Mouse (Mus musculus) embryonic stem cell, embryonic (primary cell): Measurements from ENCODE around the gene Kptn.

ENCODE experiments used
- CTCF ChIA-PET, 4 experiments: fragments of 300-600 bp in 2 of 4; fragments of 350-600 bp in 2 of 4; sonication (Branson Sonifier 250); formaldehyde crosslinking; loops; one replicate each; lab custom pipeline; 2022; ENCODE audit warnings: inconsistent platforms in 2 of 4; lab: Charles Lee
- POLR2A ChIA-PET, 4 experiments: fragments of 300-600 bp in 2 of 4; fragments of 350-600 bp in 2 of 4; sonication (Branson Sonifier 250); formaldehyde crosslinking; loops; one replicate each; lab custom pipeline; 2022; ENCODE audit warnings: antibody characterized with exemption in 4 of 4, inconsistent platforms in 1 of 4; lab: Charles Lee

Gene Kptn

DNA sequence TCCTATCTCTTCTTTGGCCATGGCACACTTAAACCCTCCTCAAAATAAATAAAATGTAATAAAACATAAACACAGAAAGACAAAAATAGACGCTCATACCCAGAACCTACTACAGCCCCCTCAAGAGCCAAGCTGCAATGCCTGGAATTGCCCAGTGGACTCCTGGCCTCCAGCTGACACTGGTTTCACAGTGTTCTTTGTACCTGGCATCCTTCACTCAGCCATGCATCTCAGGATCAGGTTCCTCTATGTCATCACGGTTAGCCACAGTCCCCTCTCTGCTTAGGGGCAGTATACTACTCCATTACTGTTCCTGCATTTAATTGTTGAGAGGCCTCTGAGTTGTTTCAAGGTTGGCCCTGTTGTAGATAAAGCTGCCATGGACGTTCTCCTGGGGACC is 13.2 kb downstream of the Kptn start:
- ChIA-PET POLR2A (interaction anchor here in 2 of 4 experiments (1.1 to 4.2 kb wide), 3 partner anchors 13 to 232 kb away, joined by 3 to 61 read pairs (median 4); partner anchors contain the start of gene Kptn (in 2 of the 2)), CTCF (interaction anchor here in 2 of 4 experiments (0.9 to 1.5 kb wide), 2 partner anchors 81 to 159 kb away, joined by 3 read pairs; no protein-coding TSS in a partner anchor)

DNA sequence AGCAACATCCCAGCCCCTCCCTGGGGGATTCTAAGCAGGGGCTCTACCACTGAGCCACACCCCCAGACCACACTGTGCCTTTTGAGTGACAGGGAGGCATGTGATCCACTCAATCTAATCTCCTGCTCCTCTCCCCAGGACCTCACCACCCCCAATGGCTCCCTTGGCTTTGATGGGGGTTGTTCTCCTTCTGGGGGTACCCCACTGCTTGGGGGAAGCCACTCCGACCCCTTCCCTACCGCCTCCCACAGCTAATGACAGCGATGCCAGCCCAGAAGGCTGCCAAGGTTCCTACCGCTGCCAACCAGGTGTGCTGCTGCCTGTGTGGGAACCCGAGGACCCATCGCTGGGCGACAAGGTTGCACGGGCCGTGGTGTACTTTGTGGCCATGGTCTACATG is 14.0 kb downstream of the Kptn start:
- POLR2A ChIA-PET = no interaction called here
- CTCF ChIA-PET = no interaction called here

DNA sequence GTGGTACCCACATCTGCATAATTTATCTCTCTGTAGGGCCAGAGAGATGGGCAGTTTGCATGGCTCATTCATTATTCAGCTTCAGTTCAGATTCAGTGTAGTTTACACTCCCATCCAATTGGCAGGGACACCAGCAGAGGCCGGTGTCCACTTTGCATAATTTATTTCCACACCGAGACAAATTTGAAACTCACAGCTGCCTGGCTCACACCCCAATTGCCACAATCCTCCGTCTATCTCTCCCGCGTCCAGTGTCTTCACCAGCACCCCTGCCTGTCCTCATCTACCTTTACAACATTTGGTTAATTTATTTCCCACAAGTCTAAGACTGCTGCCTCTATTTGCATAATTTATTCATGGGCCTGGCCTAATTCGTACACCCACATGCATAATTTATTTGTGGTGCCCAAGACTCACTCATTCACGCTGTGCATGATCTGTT is 15.3 kb downstream of the Kptn start:
- ChIA-PET CTCF (interaction anchor here in 1 of 4 experiments (0.6 kb wide), 1 partner anchor 36 kb away, joined by 6 read pairs; the partner anchor contains the start of gene Napa), POLR2A (interaction anchor here in 1 of 4 experiments (1.0 kb wide), 2 partner anchors 15 to 37 kb away, joined by 3 read pairs; partner anchors contain the start of gene Kptn)

DNA sequence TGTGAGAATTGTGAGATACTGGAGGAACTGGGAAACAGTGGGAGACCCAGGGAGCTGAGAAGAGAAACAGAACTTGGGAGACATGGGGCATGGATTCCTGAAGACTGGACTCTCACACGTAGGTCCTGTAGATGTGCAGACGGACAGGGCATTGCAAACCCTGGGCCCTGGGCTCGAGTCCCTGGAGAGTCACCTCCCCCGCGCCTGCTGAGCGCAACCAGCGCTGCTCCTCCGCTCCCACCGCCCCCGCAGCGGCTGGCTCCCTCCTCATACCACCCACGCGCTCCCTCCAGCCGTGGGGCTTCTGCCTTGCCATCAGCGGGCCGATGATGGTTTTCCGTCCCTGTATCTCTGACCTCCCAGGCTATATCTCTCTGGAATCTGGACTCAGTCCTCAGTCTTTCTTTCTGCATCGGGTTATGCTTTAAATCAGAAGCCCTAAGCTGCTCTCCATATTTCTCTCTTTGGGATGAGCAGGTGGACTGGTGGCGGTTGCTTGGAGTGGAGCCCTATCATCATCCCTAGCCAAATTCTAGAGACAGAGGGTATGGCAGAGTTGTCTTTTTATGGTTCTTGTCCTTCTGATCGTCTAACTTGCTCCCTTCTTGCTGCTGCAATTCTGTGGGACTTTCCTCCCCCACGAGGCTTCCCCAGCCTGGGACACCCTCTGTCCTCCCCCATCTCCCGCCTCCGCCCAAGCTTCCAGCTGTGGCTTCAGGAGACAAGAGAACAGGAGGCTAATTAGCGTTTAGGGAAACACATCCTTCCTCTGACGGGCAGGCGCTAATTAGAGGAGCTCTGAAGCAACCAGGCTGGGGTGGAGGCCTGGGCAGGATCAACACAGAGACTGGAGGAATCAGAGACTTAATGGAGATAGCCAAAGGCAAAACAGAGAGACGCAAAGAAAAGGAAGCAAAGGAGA is 27.1 kb downstream of the Kptn start:
- POLR2A ChIA-PET = interaction anchor here in 1 of 4 experiments (1.5 kb wide), 1 partner anchor 17 kb away, joined by 4 read pairs; the partner anchor contains the start of gene Slc8a2

DNA sequence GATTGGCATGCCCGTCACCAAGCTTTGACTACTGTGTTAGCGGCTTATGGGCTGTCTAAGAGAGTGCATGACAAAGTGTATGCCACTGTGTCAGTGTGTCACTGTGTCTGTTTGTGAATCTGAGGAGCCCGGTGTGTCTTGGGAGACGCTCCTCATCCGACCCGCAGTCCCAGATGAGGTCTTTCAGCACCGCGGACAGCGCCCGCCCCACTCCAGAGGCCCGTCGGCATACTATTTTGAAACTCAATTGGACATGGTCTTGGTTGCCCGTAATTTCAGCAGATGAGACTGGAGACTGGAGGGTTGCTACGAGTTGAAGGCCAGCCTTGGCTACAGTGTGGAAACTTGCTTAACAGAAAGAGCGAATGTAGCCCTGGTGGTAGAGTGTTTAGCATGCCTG is 27.9 kb downstream of the Kptn start:
- ChIA-PET CTCF (no interaction called here), POLR2A (interaction anchor here in 1 of 4 experiments (1.0 kb wide), 1 partner anchor 18 kb away, joined by 3 read pairs; the partner anchor contains the start of gene Slc8a2)

More for the DNA sequence above, 27.1 kb downstream of the Kptn start:
- CTCF ChIA-PET = interaction anchor here in 2 of 4 experiments (0.7 kb wide), 2 partner anchors 97 to 235 kb away, joined by 4 read pairs; no protein-coding TSS in a partner anchor

DNA sequence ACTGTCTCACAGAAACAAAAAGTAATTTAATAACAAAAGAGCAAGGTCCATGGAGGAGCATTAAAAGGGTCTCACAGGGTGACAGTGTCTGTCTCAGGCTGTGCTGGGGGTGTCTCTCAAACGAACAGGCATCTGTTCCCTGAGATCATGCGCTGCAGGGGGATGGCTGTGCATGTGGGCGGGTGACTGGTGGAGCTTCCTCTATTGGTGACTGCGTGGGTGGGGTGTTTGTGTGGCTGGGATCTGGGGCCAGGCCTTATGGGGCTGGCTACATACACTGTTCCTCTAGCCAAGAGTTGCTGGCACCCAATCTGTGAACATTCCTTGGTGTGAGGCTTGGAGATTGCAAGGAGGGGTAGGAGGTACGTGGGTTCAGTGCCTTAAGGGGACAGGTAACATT is 29.5 kb downstream of the Kptn start:
- ChIA-PET CTCF (interaction anchor here in 2 of 4 experiments (0.5 to 0.7 kb wide), 2 partner anchors 105 to 121 kb away, joined by 3 read pairs; no protein-coding TSS in a partner anchor), POLR2A (interaction anchor here in 1 of 4 experiments (1.6 kb wide), 1 partner anchor 41 kb away, joined by 4 read pairs; no protein-coding TSS in a partner anchor)

DNA sequence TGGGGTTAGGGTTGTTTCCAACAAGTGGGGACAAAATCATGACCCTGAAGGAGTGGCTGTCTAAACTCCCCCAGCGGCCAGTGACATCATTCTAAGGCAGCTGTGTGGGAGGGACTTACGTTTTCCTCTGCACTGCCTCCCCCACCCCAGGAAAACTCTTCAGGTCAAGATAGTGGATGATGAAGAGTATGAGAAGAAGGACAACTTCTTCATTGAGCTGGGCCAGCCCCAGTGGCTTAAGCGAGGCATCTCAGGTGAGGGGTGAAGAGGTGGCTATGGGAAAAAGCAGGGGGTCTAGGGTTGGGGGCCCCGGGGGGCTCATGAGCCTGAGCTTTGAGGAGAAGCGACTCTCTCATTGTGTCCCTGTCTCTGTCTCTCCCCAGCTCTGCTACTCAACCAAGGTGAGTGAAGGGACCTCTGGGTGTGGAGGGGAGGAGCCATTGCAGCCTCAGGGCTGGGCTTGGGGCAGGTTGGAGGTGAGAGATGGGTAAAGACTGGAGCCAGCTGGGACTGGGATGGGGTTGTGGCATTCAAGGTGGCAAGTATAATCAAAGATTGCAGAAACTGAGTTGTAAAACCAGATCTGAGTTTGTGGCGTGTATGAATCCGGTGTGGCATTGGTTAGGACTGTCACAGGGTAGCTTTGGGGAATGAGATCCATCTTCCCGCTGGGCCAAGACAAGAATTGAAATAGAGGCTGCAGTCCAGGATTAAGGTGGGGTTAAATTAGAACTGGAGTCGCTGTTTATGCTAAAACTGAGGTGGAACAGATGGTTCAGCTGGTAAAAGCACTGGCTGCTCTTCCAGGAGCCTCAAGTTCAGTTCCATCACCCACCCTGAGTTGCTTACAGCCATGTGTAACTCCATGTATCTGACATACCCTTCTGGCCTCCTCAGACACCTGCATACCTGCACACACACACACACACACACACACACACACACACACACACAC is 30.8 kb downstream of the Kptn start:
- CTCF ChIA-PET = interaction anchor here (0.6 to 1.6 kb wide), 8 partner anchors 13 to 188 kb away, joined by 3 to 11 read pairs (median 4); partner anchors contain the start of gene Ehd2 (in 2 of the 4)

DNA sequence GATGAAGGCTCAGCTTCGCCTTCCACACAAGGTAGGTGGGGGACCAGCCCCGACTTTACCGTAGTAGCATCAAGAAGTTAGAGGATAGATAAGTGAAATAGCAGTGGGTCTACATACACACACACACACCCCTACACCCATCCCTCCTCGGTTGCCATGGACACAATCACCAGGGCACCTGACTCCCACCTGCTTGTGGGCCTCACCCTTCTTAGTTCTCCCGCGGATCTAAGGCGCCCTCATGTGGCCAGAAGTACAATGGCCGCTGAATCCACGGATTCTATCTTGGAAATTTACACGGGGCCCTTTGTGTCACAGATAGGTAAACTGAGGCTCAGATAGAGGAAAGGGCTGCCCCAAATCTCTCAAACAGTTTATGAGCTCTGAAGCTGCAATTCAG is 33.8 kb downstream of the Kptn start:
- ChIA-PET POLR2A (interaction anchor here in 3 of 4 experiments (0.6 to 1.5 kb wide), 3 partner anchors 8 to 55 kb away, joined by 3 to 4 read pairs (median 3); partner anchors contain the start of gene Napa (in 1 of the 3)), CTCF (interaction anchor here (0.5 to 1.3 kb wide), 15 partner anchors 9 to 224 kb away, joined by 3 to 7 read pairs (median 3); partner anchors contain the start of genes Meis3 (in 2 of the 4), Napa (in 2 of the 4), Ehd2 (in 1 of the 4) and Kptn (in 1 of the 4))

More for the DNA sequence above, 30.8 kb downstream of the Kptn start:
- POLR2A ChIA-PET = interaction anchor here in 2 of 4 experiments (0.7 to 1.6 kb wide), 4 partner anchors 42 to 250 kb away, joined by 3 to 5 read pairs (median 4); no protein-coding TSS in a partner anchor

DNA sequence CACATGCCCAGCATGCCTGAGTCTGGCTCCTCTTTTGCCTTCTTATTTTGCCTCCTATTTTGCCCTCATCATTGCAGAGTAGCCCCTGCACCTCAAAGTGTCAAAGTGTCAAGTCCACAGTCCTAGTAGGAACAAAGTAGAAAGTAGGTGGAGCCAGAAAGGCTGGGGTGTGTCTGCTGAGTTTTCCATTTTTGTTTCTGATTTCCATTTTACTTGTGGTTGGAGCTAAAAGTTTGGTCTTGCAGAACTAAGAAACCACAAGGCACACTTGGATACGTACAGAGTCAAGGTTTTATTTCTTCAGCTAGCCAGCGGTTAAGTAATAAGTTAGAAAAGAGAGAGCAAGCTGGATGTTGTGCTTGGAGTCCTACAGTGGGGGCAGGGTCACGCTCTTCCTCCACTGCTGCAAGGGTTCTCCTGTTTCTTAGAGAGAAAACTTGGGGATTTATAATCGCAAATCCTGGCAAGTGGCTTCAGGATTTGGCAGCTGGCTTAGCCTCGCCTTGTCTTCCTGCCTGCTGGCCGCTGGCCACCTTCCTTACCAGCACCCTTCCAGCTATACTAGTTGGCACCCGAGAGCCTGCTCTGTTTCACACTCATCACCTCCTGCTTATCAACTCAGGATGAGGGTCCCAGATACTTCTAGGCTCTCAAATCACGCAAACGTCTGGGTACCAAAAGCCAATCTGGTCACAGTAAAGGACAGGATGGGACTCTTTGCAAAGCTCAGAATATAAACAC is 35.6 kb downstream of the Kptn start:
- POLR2A ChIA-PET = interaction anchor here in 2 of 4 experiments (0.5 to 1.2 kb wide), 3 partner anchors 199 to 585 kb away, joined by 3 to 7 read pairs (median 4); no protein-coding TSS in a partner anchor

DNA sequence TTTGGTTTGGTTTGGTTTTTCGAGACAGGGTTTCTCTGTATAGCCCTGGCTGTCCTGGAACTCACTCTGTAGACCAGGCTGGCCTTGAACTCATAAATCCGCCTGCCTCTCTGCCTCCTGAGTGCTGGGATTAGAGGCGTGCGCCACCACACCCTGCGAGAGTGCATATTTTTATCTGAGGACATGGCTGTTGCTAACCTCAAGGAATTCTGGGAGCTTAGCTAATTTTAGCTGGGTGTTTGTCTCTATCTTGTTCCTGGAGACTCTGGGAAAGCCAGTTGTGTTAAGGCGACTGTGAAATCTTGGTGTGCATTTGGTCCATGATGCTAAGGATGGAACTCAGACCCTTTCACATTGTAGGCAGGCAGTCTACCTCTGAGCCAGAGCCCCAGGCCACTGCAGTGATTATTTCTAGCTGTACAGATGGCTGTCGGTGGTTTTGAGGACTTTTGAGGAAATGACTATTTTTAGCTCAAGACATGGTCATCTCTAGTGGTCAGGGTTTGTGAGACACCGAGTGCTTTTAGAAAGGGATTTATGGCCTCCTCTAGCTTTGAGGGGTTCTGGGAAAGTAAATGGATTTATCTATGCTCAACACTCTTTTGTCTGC is 36.5 kb downstream of the Kptn start:
- ChIA-PET CTCF (interaction anchor here in 2 of 4 experiments (0.7 to 1.4 kb wide), 2 partner anchors 96 to 106 kb away, joined by 3 to 5 read pairs; no protein-coding TSS in a partner anchor), POLR2A (interaction anchor here in 3 of 4 experiments (0.6 to 1.3 kb wide), 4 partner anchors 58 to 213 kb away, joined by 3 to 7 read pairs (median 4); partner anchors contain the start of gene Napa (in 1 of the 3))

More for the DNA sequence above, 35.6 kb downstream of the Kptn start:
- CTCF ChIA-PET = interaction anchor here in 2 of 4 experiments (0.8 to 1.4 kb wide), 4 partner anchors 26 to 107 kb away, joined by 3 to 5 read pairs (median 4); partner anchors contain the start of genes Napa (in 1 of the 2) and Slc8a2 (in 1 of the 2)

DNA sequence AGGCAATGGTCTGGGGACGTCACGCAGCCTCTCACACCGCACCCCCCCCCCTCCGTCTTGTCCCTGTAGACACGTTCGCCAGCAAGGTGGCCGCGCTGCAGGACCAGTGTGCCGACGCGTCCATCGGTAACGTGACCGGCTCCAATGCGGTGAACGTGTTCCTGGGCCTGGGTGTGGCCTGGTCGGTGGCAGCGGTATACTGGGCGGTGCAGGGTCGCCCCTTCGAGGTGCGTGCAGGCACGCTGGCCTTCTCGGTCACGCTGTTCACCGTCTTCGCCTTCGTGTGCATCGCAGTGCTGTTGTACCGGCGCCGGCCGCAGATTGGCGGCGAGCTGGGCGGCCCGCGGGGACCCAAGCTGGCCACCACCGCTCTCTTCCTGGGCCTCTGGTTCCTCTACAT is 39.0 kb downstream of the Kptn start:
- ChIA-PET POLR2A (no interaction called here), CTCF (interaction anchor here in 3 of 4 experiments (0.7 to 2.0 kb wide), 6 partner anchors 16 to 208 kb away, joined by 3 to 4 read pairs (median 3); partner anchors contain the start of gene Meis3 (in 1 of the 3))

DNA sequence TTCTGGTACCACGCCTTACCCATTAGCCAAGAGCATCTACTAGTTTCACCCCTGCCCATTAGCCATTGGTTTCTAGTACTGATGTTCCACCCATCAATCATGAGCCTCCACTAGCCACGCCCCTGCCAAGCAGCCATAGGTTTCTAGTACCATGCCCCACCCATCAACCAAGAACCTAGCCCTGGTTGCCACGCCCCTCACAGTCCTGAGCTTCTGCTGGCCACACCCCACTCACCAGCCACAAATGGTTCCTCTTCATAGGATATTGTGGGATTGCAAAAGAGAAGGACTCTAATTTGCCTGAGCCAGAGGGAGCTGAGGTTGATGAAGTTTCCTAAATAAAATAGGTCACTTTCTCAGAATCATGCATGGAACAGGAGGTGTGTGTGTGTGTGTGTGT is 41.0 kb downstream of the Kptn start:
- ChIA-PET CTCF (interaction anchor here (0.6 to 2.0 kb wide), 13 partner anchors 9 to 208 kb away, joined by 3 to 11 read pairs (median 4); partner anchors contain the start of genes Inafm1 (in 2 of the 4), Bicra (in 1 of the 4), Meis3 (in 1 of the 4) and Slc8a2 (in 1 of the 4)), POLR2A (interaction anchor here (0.6 to 1.2 kb wide), 10 partner anchors 14 to 701 kb away, joined by 3 to 6 read pairs (median 4); partner anchors contain the start of genes Napa (in 3 of the 4), Meis3 (in 1 of the 4) and Slc8a2 (in 1 of the 4))

DNA sequence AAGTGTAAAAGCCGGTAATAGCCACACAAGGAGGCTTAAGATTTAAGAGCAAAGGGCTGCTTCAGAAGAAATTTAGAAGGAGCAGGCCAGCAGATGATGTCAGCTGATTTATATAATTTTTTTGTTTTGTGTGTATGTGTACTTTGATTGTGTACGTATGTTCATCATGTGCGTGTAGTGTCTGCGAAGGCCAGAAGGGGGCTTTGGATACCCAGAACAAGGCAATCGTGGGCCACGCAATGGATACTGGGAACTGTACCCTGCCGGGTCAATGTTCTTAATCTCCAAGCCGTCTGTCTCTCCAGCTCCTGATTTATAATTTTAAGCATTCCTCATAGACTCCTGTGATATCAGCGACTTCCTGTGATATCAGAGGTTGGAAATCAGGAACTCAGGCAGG is 41.6 kb downstream of the Kptn start:
- CTCF ChIA-PET = interaction anchor here in 3 of 4 experiments (0.5 to 2.0 kb wide), 11 partner anchors 9 to 209 kb away, joined by 3 to 11 read pairs (median 3); partner anchors contain the start of genes Bicra (in 1 of the 3), Inafm1 (in 1 of the 3) and Meis3 (in 1 of the 3)
- POLR2A ChIA-PET = interaction anchor here in 3 of 4 experiments (0.6 to 1.2 kb wide), 7 partner anchors 12 to 701 kb away, joined by 3 to 7 read pairs (median 5); partner anchors contain the start of genes Meis3 (in 1 of the 3), Napa (in 1 of the 3) and Slc8a2 (in 1 of the 3)

DNA sequence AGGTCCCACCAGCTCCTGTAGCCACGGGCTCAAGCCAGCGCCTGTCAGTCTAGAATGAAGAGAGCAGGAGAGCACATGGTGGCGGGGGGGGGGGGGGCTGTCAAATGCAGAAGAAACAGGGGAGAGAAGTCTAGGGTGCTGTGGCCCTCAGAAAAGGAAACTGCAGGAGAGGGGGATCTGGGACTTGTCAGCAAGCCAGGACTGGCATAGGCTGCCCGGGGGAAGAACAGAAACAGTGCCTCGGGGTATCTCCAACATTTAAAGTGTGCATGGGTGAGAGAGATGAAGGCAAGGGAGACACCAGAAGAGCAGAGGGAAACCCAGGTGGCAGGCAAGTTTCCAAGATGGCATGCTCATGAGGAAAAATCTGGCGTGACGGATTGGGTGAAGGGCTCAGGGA is 42.3 kb downstream of the Kptn start:
- POLR2A ChIA-PET = interaction anchor here in 1 of 4 experiments (0.6 kb wide), 1 partner anchor 423 kb away, joined by 5 read pairs; no protein-coding TSS in a partner anchor
- CTCF ChIA-PET = interaction anchor here in 2 of 4 experiments (0.6 to 2.0 kb wide), 4 partner anchors 9 to 101 kb away, joined by 3 to 11 read pairs (median 5); partner anchors contain the start of gene Meis3 (in 1 of the 2)

DNA sequence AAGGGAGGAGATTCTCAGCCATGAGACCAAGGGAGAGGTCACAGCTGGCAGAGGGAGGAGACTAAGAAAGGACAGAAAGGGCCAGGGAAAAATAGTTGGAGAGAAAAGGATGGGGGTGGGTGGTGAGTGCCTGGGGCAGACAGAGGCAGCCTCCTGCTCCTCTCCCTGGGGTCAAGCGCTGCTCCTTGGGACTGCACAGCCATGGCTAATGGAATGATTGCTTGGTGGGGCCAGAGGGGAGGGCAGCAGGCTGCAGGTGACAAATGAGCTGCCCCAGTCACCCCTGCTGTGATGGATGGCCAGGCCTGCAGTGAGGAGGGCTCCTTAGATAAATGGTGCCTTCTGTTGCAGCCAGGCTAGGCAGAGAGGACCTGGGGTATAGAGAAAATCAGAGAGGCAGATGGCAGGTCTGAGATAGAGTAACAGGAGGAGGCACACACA is 52.5 kb downstream of the Kptn start:
- POLR2A ChIA-PET = no interaction called here
- CTCF ChIA-PET = interaction anchor here in 1 of 4 experiments (0.7 kb wide), 1 partner anchor 74 kb away, joined by 3 read pairs; no protein-coding TSS in a partner anchor
